Mouse (Mus musculus) heart, postnatal 0 days (tissue): Measurements from ENCODE around the gene Lrrc23. TPM values are rescaled to one million over a fixed set of nuclear protein-coding genes. Genes with fewer than 3 reads are reported as not detected.

Experiments used
- ATAC-seq: fragments of 200-750 bp; cut with Nextera tagmentation; 2 replicates; pipeline ENCODE4 v1.8.0; 2017; ENCODE audit warnings: low read depth, moderate number of reproducible peaks, moderate library complexity; ENCODE audit not compliant: insufficient read depth
- DNase-seq: peaks from one replicate; pipeline ENCODE4 v3.0.0-alpha.2; 2016; ENCODE audit warnings: low spot score
- H3K27ac ChIP-seq: fragments of 300-500 bp; sonication (generic); 2 replicates; pipeline ENCODE4 v1.5.1; 2014; ENCODE audit warnings: low read depth, mild to moderate bottlenecking
- H3K27me3 ChIP-seq: fragments of 300-500 bp; sonication (generic); 2 replicates; pipeline ENCODE4 v1.6.1; 2014; ENCODE audit warnings: low read length, mixed read lengths; ENCODE audit not compliant: control insufficient read depth, insufficient read depth
- H3K36me3 ChIP-seq: fragments of 300-500 bp; sonication (generic); replicated peaks from 2 replicates; pipeline ENCODE4 v1.6.1; 2014; ENCODE audit warnings: low read length, mixed read lengths; ENCODE audit not compliant: control insufficient read depth, insufficient read depth
- H3K4me1 ChIP-seq: fragments of 300-500 bp; sonication (generic); 2 replicates; pipeline ENCODE4 v1.6.1; 2014; ENCODE audit warnings: antibody characterized with exemption; ENCODE audit not compliant: control insufficient read depth, insufficient read depth
- H3K4me2 ChIP-seq: fragments of 300-500 bp; sonication (generic); 2 replicates; pipeline ENCODE4 v1.6.1; 2014; ENCODE audit warnings: low read depth, mild to moderate bottlenecking, low read length, moderate library complexity
- H3K4me3 ChIP-seq: fragments of 300-500 bp; sonication (generic); 2 replicates; pipeline ENCODE4 v1.5.1; 2014; ENCODE audit warnings: low read depth, low read length
- H3K9ac ChIP-seq: fragments of 300-500 bp; sonication (generic); replicated peaks from 2 replicates; pipeline ENCODE4 v1.6.1; 2014; ENCODE audit warnings: low read depth, low read length, mixed read lengths
- H3K9me3 ChIP-seq: fragments of 300-500 bp; sonication (generic); replicated peaks from 2 replicates; pipeline ENCODE4 v1.6.1; 2016; ENCODE audit warnings: low read length; ENCODE audit not compliant: control insufficient read depth
- CTCF ChIP-seq: IDR thresholded peaks from 2 replicates; pipeline ENCODE4 v1.5.1; 2016; ENCODE audit warnings: antibody characterized with exemption, control low read depth, low read depth
- EP300 ChIP-seq: IDR thresholded peaks from 2 replicates; pipeline ENCODE4 v1.6.1; 2016; ENCODE audit warnings: antibody characterized with exemption, low read depth
- WGBS: fragments of 180-500 bp; shearing (Covaris S2); extraction: QIAGEN DNeasy Blood & Tissue Kit; methylation state at CpG from one replicate; pipeline ENCODE4 v1.1.7; 2014; 5-methylcytosine and 5-hydroxymethylcytosine counted together
- polyA plus RNA-seq: library from polyadenylated mRNA; unstranded; fragments of >200 nt; fragmentation: Nextera tagmentation; extraction: Ambion mirVana; gene quantifications from 2 replicates; pipeline ENCODE4 v1.2.1, GENCODE M21; 2015
- total RNA-seq: library from RNA; depleted of rRNA; stranded (reverse); fragments of >200 nt; gene quantifications from 2 replicates; pipeline ENCODE4 v1.2.3, GENCODE M21; 2014; ENCODE audit warnings: low replicate concordance

Lrrc23 gene
- total and polyA plus RNA-seq, 2 experiments from 2014 or later: not detected

GRCm38 (mm10) chr6:124738511-124739023, 41.0 kb downstream of the Lrrc23 start, which contains the start of gene Ptpn6:
Gene Ptpn6, minus strand, starts transcription at chr6:124738714.
- WGBS: 40% methylated on average over 15 of the region's 15 CpGs
- Histone ChIP-seq H3K4me2 (peak within 1 kb of the TSS; percentile 11; the same call in 1 of the 2 replicates), H3K27me3 (no peaks in the 10 kb centered on the region), H3K4me3 (no peak within 1 kb of the TSS), H3K4me1 (peaks cover 5% of the 10 kb centered on the region; the same call in 1 of the 2 replicates), H3K27ac (no peak within 1 kb of the TSS), H3K9me3 (no peaks in the 10 kb centered on the region), H3K36me3 (peaks cover 8% of the 10 kb centered on the region), H3K9ac (no peak within 1 kb of the TSS; the same call in 1 of the 2 replicates)
- no peak for ATAC-seq
- DNase-seq: no peak
- no peak for TF ChIP-seq EP300
- TF ChIP-seq CTCF: no peak

- Histone ChIP-seq H3K27ac (no peak overlapping the region), H3K9ac (no peak overlapping the region), H3K9me3 (no peaks in the 10 kb centered on the region), H3K27me3 (no peaks in the 10 kb centered on the region), H3K4me3 (no peak overlapping the region), H3K36me3 (no peaks in the 10 kb centered on the region; the same call in 1 of the 2 replicates), H3K4me1 (peaks cover 8% of the 10 kb centered on the region; the same call in 1 of the 2 replicates), H3K4me2 (no peak overlapping the region)
- WGBS: 89% methylated on average over 11 of the region's 11 CpGs
- DNase-seq: no peak
- TF ChIP-seq CTCF: no peak
- no peak for TF ChIP-seq EP300
- no peak for ATAC-seq
Measured at GRCm38 (mm10) chr6:124737040-124737439, 42.5 kb downstream of the Lrrc23 start.

- no peak for DNase-seq
- ATAC-seq: no peak
- no peak overlapping the region for H3K27ac ChIP-seq
- H3K4me1 ChIP-seq: peaks cover 3% of the 10 kb centered on the region; the same call in 1 of the 2 replicates
- H3K4me2 ChIP-seq: no peak overlapping the region
- no peaks in the 10 kb centered on the region; the same call in 1 of the 2 replicates for H3K36me3 ChIP-seq
- TF ChIP-seq EP300: no peak
- TF ChIP-seq CTCF: no peak
- no peak overlapping the region for H3K9ac ChIP-seq
- H3K27me3 ChIP-seq: no peaks in the 10 kb centered on the region
- H3K9me3 ChIP-seq: no peaks in the 10 kb centered on the region
- H3K4me3 ChIP-seq: no peak overlapping the region
- WGBS: 83% methylated on average over 3 of the region's 3 CpGs
Measured at GRCm38 (mm10) chr6:124734417-124734816, 45.1 kb downstream of the Lrrc23 start.

- no peak for TF ChIP-seq EP300
- TF ChIP-seq CTCF: no peak
- H3K4me3 ChIP-seq: peak overlapping the region; percentile 12; the same call in 1 of the 2 replicates
- H3K27ac ChIP-seq: no peak overlapping the region
- H3K36me3 ChIP-seq: no peaks in the 10 kb centered on the region
- H3K4me2 ChIP-seq: peak overlapping the region; percentile 19; the same call in 1 of the 2 replicates
- no peak for ATAC-seq
- no peaks in the 10 kb centered on the region for H3K9me3 ChIP-seq
- DNase-seq: no peak
- no peaks in the 10 kb centered on the region for H3K27me3 ChIP-seq
- 57% methylated on average over 19 of the region's 19 CpGs for WGBS
- H3K4me1 ChIP-seq: peaks cover 3% of the 10 kb centered on the region; the same call in 1 of the 2 replicates
- no peak overlapping the region; the same call in 1 of the 2 replicates for H3K9ac ChIP-seq
Measured at GRCm38 (mm10) chr6:124732476-124733370, 46.8 kb downstream of the Lrrc23 start.

GRCm38 (mm10) chr6:124731038-124731437, 48.5 kb downstream of the Lrrc23 start:
- H3K4me1 ChIP-seq: peaks cover 3% of the 10 kb centered on the region; the same call in 1 of the 2 replicates
- H3K9me3 ChIP-seq: no peaks in the 10 kb centered on the region
- ATAC-seq: no peak
- DNase-seq: no peak
- WGBS: 83% methylated on average over 7 of the region's 7 CpGs
- H3K27me3 ChIP-seq: no peaks in the 10 kb centered on the region
- H3K27ac ChIP-seq: no peak overlapping the region
- H3K4me2 ChIP-seq: no peak overlapping the region
- H3K9ac ChIP-seq: no peak overlapping the region
- no peaks in the 10 kb centered on the region for H3K36me3 ChIP-seq
- no peak overlapping the region for H3K4me3 ChIP-seq
- TF ChIP-seq CTCF (no peak), EP300 (no peak)
